Mouse (Mus musculus) fat pad, adult 2 months (tissue): ENCODE results near the gene Olfr1417.
A peak's percentile ranks its signal among the peaks of the same experiment; 100 is the strongest.

ENCODE experiments used
- DNase-seq: peaks from one replicate; pipeline ENCODE4 v3.0.0-alpha.2; 2011; ENCODE audit warnings: low read depth, low spot score; ENCODE audit errors: extremely low read depth

Olfr1417 gene

DNA sequence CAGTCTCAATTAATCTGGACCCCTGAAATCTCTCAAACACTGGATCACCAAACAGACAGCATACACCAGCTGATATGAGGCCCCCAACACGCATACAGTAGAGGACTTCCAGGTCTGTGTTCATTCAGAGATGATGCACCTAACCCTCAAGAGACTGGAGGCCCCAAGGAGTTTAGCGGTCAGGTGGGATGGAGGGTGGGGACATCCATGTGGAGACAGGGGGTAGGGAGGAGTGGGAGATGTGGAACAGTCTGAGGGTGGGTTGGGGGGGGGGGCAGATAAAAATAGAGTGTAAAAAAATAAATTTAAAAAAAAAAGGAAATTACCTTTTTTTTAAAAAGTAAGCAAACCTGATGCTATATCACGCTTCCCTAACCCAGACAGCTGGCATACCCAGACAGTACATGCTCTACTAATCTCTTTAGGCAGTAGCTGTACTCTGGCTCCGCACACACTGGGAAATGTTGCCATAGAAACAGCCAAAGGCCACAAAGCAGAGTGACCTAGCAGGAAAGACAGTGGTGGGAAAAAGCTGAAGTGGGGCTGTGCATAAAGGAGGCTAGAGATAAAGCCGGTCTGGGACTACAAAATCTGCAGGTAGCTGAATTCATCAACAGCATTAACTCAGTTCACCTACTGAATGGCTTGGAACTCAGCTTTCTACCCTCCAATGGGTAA, 27.2 kb downstream of the Olfr1417 start:
- no peak for DNase-seq

DNA sequence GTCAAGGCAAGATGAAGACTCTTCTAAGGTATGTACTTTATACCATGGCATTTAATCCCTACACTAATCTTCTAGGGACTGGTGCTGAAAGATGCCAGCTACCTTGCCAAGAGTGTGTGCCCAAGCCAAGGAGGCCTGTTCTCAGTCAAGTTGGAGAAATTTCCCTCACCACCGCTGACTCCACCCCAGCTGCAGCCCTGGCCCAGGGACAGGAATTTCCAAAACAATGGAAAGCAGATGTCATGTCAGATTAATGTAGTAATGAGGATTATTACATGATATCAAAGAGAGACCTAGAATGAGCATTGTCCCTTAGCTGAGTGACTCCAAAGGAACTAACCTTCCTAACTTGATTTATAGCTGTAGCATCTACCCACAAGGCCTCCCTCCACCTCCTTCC, 28.2 kb downstream of the Olfr1417 start:
- peak; percentile 16 for DNase-seq

DNA sequence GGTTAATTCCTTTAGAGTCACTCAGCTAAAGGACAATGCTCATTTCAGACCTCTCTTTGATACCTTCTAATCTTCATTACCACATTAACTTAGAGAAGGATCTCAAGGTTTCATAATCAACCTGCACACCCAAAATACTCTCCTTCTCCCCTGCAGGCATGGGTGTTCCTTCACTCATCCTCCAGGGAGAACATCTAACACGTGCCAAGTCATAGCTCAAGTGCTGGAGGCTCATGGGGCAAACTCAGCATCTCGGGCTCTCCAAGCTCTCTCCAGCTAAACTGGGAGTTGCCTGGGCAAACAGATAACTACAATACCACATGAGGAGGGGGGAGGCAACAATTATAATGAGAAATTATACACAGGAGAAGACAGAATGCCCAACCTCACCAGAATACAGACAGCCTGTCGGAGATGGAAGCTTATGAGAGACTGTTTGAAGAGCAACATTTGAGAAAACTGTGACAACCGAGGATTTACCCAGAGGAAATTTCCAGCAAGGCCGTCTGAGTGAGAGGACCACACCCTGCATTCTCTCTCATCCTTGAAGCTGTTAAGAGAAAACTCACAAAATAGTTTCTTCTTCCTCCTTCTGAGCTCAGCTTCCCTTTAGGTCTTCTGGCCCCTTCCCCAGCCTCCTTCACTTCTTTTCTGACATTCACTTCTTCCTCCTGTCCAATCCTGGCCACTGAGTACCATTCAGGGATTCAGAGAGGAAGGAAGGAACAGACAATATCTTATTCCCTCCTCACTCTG, 28.8 kb downstream of the Olfr1417 start:
- DNase-seq: peak; percentile 28

DNA sequence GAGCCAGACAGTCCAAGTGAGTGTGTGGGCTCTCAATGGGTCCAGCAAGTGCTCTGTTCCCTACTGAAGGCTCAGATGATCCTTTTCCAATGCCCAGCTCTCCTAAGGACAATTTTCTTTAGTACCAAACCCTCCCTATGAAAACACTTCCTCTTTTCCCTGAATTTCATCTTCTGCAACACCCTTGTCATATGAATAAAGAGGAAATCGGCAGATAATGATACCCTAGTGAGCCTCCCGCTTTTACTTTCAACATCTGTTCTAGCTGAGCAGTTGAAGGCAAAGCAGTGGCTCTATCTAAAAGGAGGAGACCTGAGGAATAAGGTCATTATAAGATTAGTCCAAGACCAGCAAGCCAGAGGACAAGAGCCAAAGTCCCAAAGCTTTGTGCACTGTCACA, 30.6 kb downstream of the Olfr1417 start:
- no peak for DNase-seq

DNA sequence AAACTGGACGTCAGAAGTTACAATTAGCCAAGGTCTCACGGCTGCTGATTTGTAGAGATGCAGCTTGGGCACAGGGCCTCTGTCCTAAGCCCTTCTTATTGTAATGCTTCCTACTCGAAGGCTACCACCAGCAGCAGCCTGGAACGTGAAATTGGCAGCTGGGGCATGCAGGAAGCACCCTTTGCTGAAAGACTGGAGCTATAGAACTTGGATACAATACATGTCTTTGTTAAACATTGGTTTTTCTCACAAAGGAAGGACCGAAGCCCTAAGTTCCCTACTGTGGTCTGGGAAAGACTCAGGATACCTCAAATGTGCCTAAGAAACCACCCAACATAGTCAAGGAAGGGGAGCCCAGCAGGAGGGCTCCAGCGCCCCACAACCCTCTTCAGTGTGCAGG, 31.2 kb downstream of the Olfr1417 start:
- no peak for DNase-seq

GRCm38 (mm10) chr19:11807251-11807650, 31.8 kb downstream of the Olfr1417 start:
- DNase-seq: no peak

DNA sequence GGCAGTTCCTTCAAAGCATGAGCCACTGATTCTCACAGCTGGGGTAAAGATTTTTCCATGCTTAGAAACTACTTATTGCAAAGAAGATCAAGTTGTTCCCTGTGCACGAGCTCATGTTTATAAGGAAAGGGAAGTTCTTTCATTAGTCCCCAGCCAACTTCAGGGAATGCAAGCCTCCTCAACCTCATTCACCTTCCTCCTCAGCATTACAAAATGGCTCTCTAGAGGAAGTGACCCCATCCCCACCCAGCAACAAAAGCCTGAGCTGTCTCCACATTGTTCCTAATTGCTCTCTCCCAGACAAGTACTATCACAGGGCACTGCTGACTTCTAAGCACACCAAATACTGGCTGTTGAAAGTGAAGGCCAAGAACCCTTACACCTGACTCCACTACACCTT, 34.6 kb downstream of the Olfr1417 start:
- no peak for DNase-seq

DNA sequence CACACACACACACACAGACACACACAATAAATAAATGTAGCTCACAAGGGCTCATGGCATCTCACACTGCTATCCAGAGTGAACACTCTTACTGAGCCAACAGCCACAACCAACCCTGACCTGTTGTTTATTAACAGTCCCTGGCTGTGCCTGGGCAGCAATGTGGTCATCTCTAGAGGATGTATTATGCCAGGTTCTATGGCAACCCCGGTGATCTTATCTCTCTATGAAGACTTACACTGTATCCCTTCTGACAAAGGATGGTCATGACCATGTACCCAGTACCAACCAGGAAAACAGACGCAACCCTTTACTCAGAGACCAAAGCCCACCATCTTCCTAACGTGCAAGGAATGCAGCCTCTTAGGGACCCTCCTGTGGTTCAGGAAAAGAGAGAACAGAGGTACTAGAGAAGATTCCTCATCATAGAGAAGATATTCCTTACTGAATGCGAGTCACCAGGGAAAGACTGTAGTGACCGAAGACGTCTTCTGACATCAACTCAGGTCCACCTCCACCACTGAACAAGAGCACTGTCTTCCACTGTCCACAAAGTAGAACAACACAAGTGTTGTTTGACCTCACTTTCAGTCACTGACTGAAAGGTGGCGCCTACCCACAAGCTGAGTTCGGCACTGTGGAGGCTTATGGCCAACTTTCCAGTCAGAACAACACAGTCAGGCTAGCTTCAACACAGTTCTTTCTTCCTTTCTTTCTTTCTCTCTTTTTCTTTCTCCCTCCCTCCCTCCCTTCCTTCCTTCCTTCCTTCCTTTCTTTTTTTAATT, 38.3 kb downstream of the Olfr1417 start:
- no peak for DNase-seq

- DNase-seq: no peak
Measured at GRCm38 (mm10) chr19:11794447-11794846, 44.6 kb downstream of the Olfr1417 start.

- DNase-seq: no peak
Measured at GRCm38 (mm10) chr19:11793741-11794359, 45.2 kb downstream of the Olfr1417 start.

DNA sequence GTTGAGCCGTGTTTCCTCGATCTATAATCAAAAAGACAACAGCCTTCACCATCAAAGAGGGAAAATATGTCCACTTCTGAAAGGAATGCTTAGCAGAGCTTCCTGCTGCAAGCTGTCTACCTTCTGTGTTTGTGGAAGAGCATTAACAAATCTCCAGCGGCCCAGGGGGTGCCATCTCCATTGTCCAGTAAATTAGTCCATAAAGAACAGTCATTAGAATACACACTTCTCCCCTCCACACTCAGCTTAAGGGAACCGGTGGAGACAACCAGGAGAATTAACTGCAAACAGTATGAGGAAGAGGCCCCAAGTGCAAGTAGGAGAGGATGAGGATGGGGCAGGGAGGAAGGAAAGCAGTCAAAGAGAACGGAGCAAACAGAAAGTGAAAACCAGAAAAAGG, 47.2 kb downstream of the Olfr1417 start:
- DNase-seq: no peak

DNA sequence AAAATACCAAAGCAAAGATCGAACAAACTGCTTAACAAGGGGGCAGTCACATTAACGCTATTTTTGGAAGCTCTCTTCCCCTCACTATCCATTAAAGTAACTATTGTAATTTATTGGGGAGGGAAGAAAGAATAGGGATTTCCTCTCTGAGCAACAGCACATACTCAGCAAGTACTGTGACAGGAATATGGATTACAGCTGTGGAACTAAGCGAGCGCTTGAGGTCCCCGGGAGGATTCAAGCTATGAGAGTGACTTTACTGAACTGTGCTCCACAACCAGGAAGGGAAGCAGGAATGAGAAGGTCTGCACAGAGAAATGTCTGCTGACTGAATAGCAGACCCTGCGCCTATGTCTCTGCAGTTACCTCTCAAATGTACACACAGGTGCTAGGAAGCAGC, 50.1 kb downstream of the Olfr1417 start:
- DNase-seq: no peak

GRCm38 (mm10) chr19:11787826-11788225, 51.2 kb downstream of the Olfr1417 start:
- no peak for DNase-seq

DNA sequence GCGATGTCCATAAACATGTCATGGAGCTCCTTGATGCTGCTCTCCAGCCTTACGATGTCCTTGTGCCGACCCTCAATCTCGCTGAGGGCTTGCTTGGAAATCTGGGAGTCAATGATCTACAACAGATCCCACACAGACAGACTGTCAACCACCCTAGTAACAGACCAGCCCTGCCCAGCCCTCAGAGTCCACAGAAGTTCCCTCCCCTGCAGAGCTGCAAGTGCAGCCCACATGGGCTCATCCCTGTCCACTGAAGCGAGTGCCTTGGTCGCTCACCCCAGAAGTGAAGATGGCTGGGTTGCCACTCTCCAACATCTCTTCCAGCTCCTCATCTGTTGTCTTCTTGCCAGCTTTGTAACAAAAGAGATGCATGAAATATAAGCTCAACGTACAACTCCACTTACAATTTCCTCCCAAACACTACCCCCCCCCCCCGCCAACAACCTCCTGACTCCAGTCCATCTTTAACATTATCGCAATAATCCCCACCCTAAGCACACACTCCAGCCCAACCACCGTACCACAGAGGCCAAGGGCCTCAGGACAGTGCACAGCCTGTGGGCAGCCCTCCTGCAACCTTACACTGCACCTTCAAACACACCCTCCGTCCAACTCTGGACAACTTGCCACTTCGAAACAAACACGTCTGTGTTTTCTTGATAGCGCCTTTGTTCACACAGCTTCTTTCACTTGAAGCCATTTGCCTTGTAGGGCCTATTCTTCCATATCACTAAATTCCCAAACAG, 53.4 kb downstream of the Olfr1417 start:
- DNase-seq: no peak

- no peak for DNase-seq
Measured at GRCm38 (mm10) chr19:11777191-11777865, 61.7 kb downstream of the Olfr1417 start.
